Mouse (Mus musculus): ENCODE results near the gene Olfr827.

Gene Olfr827

GRCm38 (mm10) chr10:130214303-130214702 lies at the start of gene Olfr827:
Gene Olfr827, minus strand, starts transcription at chr10:130214403.
- DNase-seq = no peak

DNA sequence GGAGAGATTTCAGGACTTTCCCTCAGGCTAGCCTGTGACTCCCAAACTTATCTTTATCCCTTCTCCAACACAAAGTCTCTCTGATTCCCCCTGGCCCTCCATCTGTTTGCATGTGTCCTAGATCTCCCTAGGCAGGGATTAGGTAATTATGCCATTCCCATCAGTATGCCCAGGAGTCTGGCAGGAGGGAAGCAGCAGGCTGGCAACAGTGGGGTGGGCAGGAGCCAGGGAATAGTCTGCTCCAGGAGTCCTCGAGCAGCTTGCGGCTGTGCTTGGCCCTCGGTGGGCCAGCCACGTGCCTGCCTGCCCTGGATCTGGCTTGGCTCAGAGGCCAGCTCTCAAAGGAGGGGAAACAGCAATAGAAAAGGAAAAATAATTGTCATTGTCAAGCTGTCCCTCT lies 49.0 kb upstream of the Olfr827 start:
- DNase-seq = peak; percentile 15

DNA sequence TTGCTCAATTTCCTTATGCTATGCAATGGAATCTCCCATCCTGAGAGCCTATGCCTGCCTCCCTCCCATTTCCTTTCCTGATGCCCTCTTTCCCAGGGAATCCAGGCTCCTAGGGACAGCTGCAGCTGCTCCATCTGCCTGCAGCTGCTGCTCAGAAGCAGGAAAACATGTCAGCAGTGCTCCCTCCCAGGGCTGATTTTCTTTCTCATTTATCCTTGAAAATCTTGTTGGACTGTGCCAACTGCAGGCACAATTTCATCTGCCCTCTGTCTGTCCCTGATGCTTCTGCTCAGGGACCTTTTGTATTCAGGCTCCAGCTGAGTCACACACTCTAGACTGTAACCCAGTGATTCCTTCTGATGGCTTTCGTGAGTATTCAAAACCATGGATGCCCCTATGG lies 45.3 kb upstream of the Olfr827 start:
- no peak for DNase-seq

- no peak for DNase-seq
Observed at GRCm38 (mm10) chr10:130244271-130244670, 30.1 kb upstream of the Olfr827 start.

- DNase-seq = no peak
Observed at GRCm38 (mm10) chr10:130238318-130239209, 24.4 kb upstream of the Olfr827 start.

GRCm38 (mm10) chr10:130234576-130234975 lies 20.4 kb upstream of the Olfr827 start:
- DNase-seq = no peak

- DNase-seq = no peak
Observed at GRCm38 (mm10) chr10:130232117-130232516, 17.9 kb upstream of the Olfr827 start.

GRCm38 (mm10) chr10:130229584-130229983 lies 15.4 kb upstream of the Olfr827 start:
- no peak for DNase-seq

- DNase-seq = peak; percentile 49
Observed at GRCm38 (mm10) chr10:130228246-130228645, 14.0 kb upstream of the Olfr827 start.

DNA sequence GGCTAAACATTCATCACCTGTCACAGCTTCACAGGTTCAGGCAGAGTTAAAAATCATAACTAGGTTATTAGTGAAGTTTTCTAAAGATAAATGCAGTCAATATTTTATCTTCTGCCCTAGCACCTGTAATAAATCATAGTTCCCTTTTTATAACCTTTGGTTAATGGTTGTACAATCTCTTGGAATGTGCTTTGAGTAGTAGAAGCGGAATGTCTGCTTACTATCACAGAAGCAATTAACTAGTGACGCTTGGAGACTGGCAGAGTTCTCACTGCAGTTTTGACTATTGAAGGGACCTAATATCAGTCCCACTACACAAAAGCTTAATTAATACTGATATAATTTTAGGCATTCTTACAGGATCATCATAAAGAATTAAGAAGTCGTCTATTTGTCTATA lies 10.8 kb upstream of the Olfr827 start:
- DNase-seq = no peak

DNA sequence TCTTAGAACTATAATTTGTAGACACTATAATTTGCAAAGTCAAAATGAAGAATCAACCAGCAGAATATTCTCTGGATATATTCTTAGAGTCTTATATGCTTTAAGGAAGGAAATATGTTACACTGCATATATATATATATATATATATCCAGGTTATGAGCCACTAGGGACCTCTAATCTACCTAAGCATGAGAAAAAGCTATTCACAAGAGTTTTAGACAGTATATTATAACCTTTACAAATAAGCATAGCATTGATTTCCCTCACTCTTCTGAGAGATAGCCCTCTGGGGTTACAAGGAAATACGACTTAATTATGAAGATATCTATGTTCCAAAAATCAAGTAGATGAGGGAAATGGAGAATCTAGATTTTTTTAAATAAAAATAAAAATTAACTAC lies 30.1 kb downstream of the Olfr827 start, which contains the start of gene Olfr826:
TSS of gene Olfr826 (minus strand) at position 101 of the 400 bp plus-strand sequence.
- no peak for DNase-seq

DNA sequence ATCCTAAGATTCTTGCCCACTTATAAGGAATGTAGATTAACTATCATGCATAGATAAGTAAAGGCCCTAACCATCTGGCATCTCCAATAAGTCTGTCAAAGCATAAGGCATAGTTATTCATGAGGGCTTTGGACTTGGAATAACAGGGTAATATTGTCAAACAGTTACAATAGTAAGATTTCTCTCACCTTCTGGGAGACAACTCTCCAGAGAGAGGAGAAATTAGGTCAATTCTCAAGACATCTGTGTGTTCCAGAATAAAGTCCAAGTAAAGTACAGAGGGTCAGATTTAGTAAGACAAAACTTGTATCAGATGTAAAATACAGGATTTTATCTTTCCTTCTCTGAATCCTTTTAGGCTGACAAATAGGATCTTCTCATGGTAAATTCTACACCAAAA lies 47.5 kb downstream of the Olfr827 start, which contains the start of gene Olfr825:
TSS of gene Olfr825 (minus strand) at position 101 of the 400 bp plus-strand sequence.
- DNase-seq = no peak

DNA sequence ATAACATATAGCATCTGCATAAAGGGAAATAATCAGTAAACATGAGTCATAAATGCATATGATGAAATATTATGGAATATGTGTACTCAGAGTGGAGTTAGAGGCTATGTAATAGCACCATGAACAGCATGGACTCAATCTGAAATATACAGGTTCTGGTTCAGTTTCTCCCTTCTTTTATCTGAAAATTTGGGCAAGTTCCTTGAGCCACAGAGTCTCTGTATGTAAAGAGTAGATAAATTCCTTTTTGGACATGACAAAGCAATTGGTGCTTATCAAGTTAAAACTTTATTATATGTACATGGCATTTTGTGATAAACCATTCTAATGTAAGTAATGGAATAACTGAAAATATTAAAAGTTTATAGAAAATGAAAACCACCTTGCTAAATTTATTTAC lies 49.0 kb downstream of the Olfr827 start:
- no peak for DNase-seq

All from right cerebral cortex, postnatal 14 days (tissue).